Mouse (Mus musculus): ENCODE measurements around the gene Gstz1.

DNA sequence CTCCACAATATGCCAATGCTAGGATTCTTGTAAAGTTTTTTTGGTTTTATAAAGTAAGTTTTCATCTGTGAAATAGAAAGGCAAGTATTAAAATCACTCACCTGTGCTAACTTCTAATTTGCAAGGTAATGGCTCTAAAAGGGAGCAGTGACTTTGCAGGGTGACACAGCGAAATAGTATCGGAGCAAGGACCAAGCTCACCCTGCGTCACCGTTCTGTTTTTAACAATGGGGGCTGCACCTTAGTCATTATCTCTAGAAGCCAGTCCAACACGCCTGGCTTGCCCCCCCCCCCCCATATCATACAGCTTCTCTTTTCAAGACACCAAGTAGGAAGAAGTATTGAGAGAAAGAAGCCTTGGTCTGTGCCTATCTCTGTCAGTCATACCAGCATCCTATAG lies 13.8 kb downstream of the Gstz1 start:
- no peak for TF ChIP-seq POLR2A (IDR thresholded peaks at IDR 0.05; ENCODE audit: control insufficient read depth, low read depth, low read length)
- no peak for TF ChIP-seq CTCF (IDR thresholded peaks at IDR 0.05; ENCODE audit: control insufficient read depth, insufficient read depth, insufficient replicate concordance, low read depth, low read length)

All from testis, adult 2 months (tissue).